Mouse (Mus musculus) left cerebral cortex, postnatal 36 days (tissue): ENCODE results near the gene Uba52. TPM values are rescaled to one million over a fixed set of nuclear protein-coding genes. Genes with fewer than 3 reads are reported as not detected.

Experiments
- DNase-seq, 2 experiments: peaks; one replicate each; pipeline ENCODE4 v3.0.0; 2021 to 2022; ENCODE audit warnings: low spot score in 2 of 2, mixed read lengths in 1 of 2
- intact Hi-C: fragments of 180-260 bp; cut with DNase I; formaldehyde crosslinking; loops from one replicate; pipeline ENCODE4 v1.15.1; 2025
- total RNA-seq, 2 experiments: library from RNA; stranded (reverse); gene quantifications; 2 replicates each; pipeline ENCODE4 v1.2.3; 2021

Uba52 gene
- total RNA-seq, 2 experiments from 2014 or later: 828 to 997 TPM

DNA sequence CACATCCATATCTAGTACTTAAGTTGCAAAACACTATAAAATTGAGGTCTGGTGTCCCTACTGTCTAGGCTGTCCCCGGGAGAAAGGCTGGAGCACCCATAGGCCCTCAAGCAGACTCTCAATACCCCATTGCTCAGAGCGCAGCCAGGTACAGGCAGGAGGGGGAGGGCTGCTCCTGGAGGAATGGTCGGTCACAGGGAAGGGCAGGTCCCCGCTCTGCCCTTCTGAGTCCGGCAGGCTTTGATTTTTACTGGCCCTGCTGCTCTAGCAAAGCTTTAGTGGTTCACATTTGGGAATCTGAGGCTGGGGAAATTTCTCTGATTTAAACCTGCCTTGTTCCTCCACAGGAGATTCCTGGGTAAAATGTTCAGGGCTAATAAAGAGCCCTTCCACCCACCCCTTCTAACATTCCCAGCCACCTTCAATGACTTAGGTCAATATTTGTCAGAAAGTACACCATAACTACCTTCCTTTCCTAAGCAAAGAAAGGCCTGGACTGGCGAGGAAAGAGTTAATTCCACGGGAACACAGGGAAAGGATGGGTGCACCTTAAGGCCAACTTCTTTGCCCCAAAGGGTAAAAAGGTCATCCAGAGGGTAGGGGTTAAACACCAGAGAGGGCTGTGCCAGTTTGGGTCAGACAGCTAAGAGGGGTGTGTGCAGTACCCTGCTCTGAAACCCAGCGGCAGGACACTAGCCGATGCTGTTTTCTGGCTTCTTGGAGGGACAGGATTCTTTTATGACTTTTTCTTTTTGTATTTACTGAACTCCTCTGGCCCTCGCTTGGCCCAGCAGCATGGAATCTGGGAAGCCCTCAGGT, 20.3 kb downstream of the Uba52 start:
- DNase-seq: no peak
- intact Hi-C loops: no loop called here

DNA sequence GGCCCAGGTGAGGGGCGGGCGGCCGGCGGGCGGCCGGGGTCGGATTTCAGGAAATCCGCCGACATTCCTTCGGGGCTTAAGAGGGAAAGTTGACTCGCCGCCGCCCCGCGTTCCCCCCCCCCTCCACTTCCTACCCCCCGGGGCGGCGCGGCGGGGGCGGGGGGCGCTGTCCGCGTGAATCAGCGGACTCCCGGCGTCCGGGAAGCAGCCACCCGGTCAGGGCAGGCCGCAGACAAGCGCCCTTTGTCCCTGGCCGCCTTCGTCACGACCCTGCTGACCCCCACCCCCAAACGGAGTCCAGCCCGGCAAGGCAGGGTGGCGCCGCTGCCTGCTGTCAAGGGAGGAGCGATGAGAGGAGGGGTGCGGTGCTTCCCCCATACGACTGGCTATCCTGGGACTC, 21.0 kb downstream of the Uba52 start:
- no peak for DNase-seq
- intact Hi-C loops: loop anchor here (5.0 kb wide), 2 partner anchors 37 to 72 kb away; no protein-coding TSS in a partner anchor

DNA sequence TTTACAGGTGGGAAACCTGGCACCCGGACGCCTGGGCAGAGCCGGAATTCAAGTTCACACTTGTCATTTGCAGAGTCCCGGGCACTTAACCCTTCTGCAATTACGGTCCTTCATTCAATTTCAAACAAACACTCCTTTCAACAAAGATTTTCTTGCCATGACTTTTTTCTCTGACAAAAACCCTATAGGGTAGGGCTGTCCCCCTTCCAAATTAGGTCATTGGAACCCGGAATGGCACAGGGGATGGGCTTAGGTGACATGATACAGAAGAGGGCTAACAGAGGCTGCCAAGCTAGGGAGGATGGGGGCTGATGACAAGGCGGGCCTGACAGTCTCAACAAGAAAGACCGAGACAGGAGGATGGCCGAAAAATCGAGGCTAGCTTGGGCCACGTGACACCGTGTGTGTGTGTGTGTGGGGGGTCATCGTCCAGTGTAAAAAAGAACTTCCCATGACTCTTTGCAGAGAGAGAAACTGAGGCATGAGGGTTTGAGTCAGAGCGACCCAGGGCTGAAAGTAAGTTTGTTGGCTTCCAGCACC, 21.6 kb downstream of the Uba52 start:
- intact Hi-C loops: loop anchor here (5.0 kb wide), 2 partner anchors 37 to 72 kb away; no protein-coding TSS in a partner anchor

DNA sequence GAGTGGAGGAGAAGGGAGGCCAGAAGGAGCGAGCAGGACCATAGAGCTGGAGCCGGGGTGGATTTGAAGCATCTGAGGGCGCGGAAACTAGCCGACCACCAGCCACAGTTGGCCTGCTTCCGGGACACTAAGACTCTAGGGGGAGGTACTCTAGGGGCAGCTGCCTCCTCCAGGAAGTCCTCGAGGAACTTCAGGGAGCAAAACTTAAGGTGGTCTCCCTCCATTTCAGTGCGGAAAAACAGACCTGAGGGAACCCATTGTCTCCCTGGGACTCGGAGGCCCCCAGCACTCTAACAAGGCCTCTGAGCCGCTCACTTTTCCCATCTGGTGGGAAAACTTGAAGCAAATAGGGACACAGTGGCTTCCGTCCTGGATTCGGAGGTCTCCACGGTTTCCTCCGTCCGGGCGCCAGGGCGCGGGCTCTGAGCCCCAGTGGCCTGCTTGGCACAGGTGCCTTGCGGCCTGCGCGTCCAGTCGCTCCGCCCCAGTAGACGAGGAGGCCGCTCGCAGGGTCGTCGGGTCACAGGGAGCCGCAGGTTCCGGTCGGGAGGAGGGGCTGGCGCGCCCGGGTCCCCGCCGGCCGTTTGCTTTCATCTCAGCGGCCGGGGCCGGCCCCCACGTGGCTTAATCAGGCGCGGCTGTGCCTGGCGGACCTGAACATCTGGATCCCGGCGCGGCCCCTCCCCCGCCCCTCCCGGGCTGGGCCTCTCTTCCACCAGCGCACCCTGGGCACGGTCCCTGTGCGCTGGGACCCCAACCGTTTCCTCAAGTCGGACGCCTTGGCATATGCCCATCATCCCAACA, 22.4 kb downstream of the Uba52 start:
- no peak for DNase-seq
- intact Hi-C loops: loop anchor here (5.0 kb wide), 2 partner anchors 36 to 71 kb away; no protein-coding TSS in a partner anchor

More for the DNA sequence above, 21.6 kb downstream of the Uba52 start:
- DNase-seq: no peak

DNA sequence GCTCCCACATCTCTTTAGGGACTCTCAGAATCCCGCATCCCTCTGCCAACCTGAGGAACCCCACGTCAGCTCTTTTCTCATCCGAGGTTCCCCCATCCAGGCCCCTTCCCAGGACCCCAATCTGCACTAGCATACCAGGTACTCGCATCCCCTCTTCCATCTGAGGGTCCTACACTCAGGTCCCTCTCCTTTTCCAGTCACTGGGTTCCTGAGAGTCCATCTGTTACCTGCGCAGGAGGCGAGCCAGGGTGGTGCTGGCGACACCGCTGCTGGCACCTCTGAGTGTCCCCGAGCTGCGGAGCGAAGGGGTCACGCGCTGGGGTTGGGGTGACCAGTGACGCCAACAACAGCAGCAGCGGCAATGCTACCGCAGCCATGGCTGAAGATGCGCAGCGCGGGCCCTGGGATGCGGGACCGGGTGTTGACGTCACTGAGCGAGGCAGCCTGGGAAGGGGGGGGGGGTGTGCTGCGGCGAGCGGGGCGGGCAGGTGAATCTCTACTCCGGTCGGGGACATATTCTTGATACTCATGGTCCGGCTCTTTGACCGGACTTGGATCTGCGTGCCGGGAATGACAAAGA, 23.6 kb downstream of the Uba52 start, which contains the start of gene Tmem59l:
Gene Tmem59l, minus strand, starts transcription at position 418 of the 580 bp plus-strand sequence.
- peak; percentile 71 for DNase-seq
- intact Hi-C loops: loop anchor here (5.0 kb wide), 2 partner anchors 35 to 70 kb away; no protein-coding TSS in a partner anchor

DNA sequence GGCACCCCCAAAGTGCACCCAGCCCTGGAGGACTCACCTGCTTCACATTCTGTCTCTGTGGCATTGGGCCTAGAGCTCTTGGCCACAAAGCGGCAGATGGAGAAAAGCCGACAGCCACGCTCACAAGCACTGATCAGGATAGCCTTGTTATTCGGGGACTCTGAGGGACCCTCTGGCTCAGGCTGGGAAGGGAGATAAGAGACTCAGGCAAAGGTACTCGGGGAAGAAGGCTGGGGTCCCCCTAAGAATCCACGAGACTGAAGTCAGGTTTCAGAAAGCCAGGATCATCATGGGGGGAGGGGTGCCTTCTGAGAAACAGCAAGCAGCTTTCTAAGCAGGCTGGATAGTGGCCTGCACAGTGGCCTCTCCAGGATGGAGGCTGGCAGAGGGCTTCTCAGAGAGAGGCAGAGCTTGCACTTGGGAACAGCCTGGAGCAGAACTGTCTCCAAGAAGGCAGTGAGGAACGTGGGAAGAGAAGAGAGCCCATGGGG, 24.4 kb downstream of the Uba52 start:
- DNase-seq: peak in 1 of 2 experiments; percentile 43
- intact Hi-C loops: loop anchor here (5.0 kb wide), 2 partner anchors 34 to 69 kb away; no protein-coding TSS in a partner anchor

DNA sequence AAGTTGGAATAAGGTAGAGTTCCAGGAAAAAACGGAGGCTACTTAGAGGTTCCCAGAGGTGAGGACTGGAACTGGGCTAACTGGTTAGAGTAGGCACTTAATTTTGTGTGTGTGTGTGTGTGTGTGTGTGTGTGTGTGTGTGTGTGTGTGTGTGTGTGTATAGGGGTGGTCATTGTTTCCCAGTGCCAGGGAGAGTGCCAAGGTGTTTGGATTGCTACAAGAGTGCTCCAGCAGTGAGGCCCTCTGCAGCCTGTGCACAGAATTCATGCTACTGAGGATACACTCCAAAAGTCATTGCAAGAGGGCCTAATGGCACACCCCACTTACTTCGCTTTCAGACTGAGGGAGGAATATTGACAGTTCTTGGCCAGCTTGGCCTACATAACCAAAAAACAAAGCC, 27.7 kb downstream of the Uba52 start:
- no peak for DNase-seq
- intact Hi-C loops: no loop called here

DNA sequence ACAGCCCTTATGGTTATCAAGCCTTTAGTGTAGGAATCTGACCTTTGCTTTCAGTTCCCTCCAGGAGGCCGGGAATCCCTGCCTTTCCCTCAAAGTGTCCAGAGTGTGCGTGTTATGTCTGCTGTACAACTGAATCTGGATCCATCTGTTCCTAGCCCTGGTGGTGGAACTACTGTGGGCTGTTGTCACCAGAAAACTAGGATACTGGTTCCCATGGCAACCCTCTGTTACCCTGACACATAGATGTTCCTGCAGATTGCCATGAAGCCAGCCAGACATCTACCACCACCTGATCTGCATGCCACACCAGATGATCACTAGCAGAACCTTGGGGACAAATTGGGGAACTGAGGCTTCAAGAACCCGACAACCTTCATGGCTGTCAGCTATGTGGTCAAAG, 28.7 kb downstream of the Uba52 start:
- DNase-seq: peak; percentile 58 to 68
- intact Hi-C loops: no loop called here

DNA sequence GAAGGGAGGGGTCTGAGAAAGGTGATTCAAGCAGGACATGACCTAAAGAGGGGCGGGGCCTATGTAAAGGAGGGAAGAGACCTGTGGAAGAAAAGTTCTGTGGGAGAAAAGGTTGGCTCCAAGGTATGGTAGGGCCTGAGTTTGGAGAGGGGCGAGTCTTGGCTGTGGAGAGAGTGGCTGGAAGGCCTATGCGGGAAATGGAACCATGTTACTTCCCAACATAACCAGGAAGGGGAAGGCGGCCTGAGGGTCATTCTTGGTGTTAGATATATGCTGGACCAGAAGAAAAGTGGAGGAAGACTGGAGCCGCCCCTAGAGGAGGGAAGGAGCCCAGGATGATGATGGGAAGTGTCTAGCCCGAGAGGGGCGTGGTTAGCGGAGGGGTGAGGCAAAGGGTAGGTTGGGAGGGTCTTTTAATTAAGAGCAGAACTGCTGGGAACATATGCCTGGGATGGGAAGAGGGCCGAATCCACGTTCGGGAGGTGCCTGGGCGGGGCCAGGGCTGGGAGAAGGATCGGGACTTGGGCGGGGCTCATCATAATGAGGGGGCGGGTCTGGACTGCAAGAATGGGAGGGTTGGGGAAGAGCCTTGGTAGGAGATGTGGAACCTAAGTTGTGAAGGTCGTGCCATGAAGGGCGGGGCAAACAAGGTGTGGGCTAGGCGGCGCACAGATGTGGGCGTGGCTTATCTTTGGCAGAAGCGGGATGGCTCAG, 33.2 kb downstream of the Uba52 start:
- no peak for DNase-seq

DNA sequence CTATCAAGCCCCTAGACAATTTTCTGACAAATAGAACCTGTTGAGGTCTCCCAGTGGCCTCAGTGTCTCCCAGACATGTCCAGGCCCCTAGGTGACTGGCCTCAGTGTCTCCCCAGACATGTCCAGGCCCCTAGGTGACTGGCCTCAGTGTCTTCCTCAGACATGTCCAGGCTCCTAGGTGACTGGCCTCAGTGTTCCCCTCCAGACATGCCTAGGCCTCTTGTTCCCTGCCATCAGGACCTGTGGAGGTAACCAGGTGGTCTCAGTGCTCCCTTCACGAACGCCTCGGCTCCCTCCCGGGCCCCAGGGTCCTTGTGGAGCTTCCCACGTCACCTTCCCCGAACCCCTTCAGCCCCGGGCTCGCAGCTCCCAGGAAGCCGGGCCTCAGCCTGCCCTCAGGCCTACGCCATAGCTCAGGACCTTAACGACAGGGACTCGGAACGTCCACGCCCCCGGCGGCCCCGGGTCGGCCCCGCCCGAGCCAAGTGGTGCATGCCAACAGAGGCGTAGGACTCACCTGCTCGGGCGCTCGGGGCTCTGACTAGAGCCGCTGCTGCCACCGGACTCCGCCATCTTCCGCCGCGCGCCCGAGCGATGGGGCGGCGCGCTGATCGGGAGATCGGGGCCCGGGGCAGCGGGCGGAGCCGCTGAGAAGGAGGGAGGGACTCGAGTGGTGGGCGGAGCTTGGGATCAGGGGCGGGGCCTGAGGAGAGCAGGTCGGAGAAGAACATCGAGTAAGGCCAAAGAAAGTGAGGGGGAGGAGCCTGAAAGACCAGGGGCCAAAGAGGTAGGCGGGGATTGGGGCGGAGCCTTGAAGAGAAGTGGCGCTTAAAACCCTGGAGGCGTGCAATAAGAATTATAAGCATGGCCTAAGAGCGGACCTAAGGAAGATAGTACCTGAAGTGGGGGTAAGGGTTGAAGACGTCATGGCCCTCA, 34.0 kb downstream of the Uba52 start, which contains the start of gene Klhl26:
Gene Klhl26, minus strand, starts transcription at position 636 of the 936 bp plus-strand sequence.
- peak; percentile 86 to 88 for DNase-seq
- intact Hi-C loops: no loop called here

More for the DNA sequence above, 33.2 kb downstream of the Uba52 start:
- intact Hi-C loops: no loop called here

DNA sequence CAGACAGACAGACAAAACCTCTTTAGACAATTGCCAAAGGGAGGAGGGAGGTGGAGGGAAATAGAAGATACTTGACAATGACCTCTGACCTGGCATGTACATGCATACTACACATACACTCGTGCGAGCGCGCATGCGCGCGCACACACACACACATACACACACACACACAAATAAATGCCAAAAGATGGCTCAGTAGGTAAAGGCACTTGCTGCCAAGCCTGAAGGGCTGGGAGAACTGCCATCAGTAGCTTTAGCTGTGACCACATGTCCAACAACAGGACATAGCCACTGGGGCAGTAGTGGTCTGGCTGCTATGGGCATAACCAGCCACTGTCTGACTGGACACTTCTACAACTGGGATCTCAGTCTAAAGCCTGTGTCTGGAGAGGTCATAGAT, 38.7 kb downstream of the Uba52 start:
- DNase-seq: no peak
- intact Hi-C loops: no loop called here

DNA sequence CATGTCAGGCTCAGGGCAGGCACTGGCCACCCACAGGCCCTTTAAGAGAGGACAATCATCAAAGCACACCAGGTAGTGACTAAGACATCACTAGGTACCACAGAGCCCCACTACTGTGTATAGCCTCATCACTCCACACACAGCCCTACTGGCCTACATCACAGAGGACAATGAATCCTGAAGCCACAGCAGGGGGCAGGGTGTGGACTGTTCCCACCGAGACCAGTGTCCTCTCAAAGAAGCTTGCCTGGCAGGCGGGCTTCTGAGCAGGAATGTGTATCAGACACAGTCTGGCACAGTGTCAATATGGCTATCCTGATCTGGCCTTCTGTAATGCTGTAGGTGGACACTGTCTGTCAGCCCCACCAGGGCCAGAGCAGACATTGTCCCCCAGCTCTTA, 40.7 kb downstream of the Uba52 start:
- DNase-seq: no peak
- intact Hi-C loops: no loop called here

DNA sequence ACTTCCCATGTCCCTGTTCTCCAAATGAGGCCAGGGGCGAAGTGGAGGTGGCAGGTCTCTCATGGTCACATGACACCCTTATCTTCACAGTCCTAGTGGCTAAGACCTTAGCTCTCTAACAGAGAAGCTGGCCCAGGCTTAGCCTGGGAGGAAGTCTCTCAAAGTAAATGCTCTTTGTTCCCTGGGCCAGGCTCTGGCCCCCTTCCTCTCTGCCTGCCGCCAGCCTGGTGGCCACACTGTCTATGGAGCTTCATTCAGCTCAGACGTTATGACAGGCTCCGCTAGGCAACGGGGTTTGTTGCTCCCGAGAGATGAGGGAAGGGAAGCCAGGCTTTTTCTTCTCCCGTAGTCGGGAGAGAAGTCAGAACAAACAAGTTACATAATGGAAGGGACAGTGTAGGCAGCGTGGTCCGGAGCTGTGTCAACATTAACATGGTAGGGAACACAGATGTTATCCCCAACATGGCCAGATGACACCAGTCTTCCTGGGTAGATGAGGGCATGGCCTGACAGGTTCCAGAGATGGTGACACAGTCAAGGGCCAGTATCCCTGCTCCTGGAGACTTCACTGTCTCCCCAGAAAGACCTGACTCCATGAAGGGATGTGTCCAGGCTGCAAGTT, 41.2 kb downstream of the Uba52 start:
- intact Hi-C loops: no loop called here
- no peak for DNase-seq

DNA sequence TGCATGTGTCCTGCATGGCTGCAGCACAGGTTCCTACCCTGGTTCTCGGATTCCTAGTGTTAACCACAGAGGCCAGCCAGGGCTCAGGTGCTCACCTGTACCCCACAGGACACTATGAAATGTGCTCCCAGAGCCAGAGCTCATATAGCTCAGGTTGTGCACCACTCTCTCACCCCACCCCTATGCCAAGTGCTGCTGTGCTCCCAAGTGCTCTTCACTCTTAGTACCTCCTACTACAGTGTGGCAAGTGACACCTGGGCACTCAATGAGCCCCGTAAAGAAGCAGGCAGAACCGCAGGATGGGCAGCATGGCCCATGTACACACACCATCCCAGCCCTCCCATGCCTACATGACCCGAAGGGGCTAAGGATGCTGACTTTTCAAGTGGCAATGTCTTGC, 41.9 kb downstream of the Uba52 start:
- no peak for DNase-seq
- intact Hi-C loops: no loop called here

DNA sequence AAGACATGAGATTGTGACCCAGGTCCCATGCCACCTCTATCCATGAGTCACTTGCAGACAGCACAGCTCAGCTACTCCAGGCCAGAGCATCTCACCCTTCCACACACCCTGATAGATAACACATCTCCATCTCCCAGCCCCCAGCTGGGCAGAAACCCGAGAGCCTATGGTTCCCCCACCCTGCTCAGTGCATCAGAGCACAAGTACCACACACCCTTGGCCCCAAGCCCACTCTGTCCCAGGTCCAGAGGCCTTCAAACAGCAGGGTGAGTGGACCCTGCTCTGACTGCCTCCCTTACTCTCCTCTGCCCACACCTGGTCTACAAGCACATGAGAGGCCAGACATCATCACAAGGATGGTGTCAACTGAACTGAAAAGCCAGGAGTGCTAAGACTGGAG, 42.7 kb downstream of the Uba52 start:
- no peak for DNase-seq
- intact Hi-C loops: no loop called here

DNA sequence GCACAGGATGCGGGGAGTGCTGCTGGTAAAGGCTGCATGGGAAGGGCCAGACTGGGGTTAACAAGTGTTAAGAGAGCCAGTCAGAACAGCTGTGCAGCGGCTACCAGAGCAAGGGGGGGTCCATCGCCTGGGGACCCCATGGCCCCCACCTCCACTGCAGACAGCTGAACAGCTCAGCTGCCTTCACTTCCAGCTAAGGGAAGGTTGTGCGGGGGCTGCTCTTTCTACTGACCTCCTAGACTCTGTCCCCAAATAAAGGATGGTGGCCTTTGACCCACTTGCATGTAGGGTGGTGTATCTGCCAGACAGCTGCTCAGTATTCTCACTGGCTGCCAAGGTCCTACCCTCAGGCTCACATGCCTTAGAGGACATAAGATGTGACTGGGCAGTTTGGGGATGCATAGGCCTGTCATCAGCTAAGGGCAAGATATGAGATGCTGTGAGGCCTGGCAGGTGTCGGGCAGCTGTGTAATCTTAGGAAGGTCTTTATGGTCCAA, 43.3 kb downstream of the Uba52 start:
- DNase-seq: no peak
- intact Hi-C loops: no loop called here

DNA sequence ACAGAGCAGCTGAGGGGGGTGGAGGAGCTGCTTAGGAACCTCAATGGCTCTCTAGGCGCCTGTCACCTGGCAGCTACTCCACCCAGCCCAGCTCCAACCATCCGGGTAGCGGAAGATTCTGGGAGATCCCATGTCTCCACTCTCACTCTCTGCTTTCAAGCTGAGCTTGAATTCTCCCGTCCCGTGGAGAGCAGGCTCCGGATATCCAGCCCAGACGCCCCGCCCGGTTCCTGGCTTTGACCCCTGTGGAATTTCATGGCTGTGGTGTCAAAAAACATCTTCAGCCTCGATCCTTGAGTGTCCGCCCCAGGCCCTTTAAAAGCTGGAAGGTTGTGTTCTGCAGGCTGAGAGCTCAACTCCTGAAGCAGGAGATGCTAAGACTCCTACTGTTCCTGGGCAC, 43.8 kb downstream of the Uba52 start:
- no peak for DNase-seq
- intact Hi-C loops: no loop called here
